Mouse (Mus musculus) lung, postnatal 14 days (tissue): Measurements from ENCODE around the gene Arhgef39.

Experiments
- DNase-seq: peaks from one replicate; pipeline ENCODE4 v3.0.0; 2021

The Arhgef39 gene

GRCm38 (mm10) chr4:43478906-43479832, 20.3 kb downstream of the Arhgef39 start:
- peak; percentile 89 for DNase-seq

- DNase-seq = no peak
These were observed 21.0 kb downstream of the Arhgef39 start for GRCm38 (mm10) chr4:43478534-43478858.

GRCm38 (mm10) chr4:43477857-43478533, 21.5 kb downstream of the Arhgef39 start:
- peak; percentile 89 for DNase-seq

GRCm38 (mm10) chr4:43476604-43477003, 22.9 kb downstream of the Arhgef39 start:
- DNase-seq = no peak

- no peak for DNase-seq
These were observed 25.9 kb downstream of the Arhgef39 start for GRCm38 (mm10) chr4:43473636-43474035.

GRCm38 (mm10) chr4:43470301-43470700, 29.2 kb downstream of the Arhgef39 start:
- DNase-seq = no peak

- DNase-seq = no peak
These were observed 32.6 kb downstream of the Arhgef39 start for GRCm38 (mm10) chr4:43466872-43467271.

- no peak for DNase-seq
These were observed 33.6 kb downstream of the Arhgef39 start for GRCm38 (mm10) chr4:43465935-43466334.

- DNase-seq = no peak
These were observed 36.4 kb downstream of the Arhgef39 start for GRCm38 (mm10) chr4:43463102-43463501.

GRCm38 (mm10) chr4:43457124-43457523, 42.4 kb downstream of the Arhgef39 start:
- no peak for DNase-seq

GRCm38 (mm10) chr4:43456470-43456869, 43.0 kb downstream of the Arhgef39 start:
- DNase-seq = no peak

- DNase-seq = no peak
These were observed 45.3 kb downstream of the Arhgef39 start, which contains the start of gene Cd72 for GRCm38 (mm10) chr4:43454041-43454836. Gene Cd72 (minus strand): TSS chr4:43454628.

- DNase-seq = no peak
These were observed 46.1 kb downstream of the Arhgef39 start for GRCm38 (mm10) chr4:43453413-43453812.

GRCm38 (mm10) chr4:43452315-43452714, 47.2 kb downstream of the Arhgef39 start:
- no peak for DNase-seq

- DNase-seq = no peak
These were observed 50.9 kb downstream of the Arhgef39 start for GRCm38 (mm10) chr4:43448554-43448953.

- no peak for DNase-seq
These were observed 52.2 kb downstream of the Arhgef39 start for GRCm38 (mm10) chr4:43447251-43447650.
